ENCODE assay signal across 18 mouse cellular contexts in genomic region chr2:28303936-28304335, GRCm38 (mm10).
A peak's percentile ranks its signal among the peaks of the same experiment; 100 is the strongest.
DNase-seq lines count a peak whose midpoint lies in the region; ATAC-seq lines count a peak whose summit lies in the region.
"Had no signal": no experiment of that assay in that cellular context is flagged by ENCODE, and none has a peak within 500 bp of the region (broad histone marks: within the 10 kb centered on the region; RNA-seq: fewer than 3 reads in every experiment).

No protein-coding gene starts in this region.

- H3K9ac ChIP-seq in midbrain, embryonic 11.5 days (ENCODE audit: low read length), result no peak overlapping the region
- no peak overlapping the region for H3K9ac ChIP-seq in midbrain, embryonic 15.5 days
- H3K9ac ChIP-seq: embryonic facial prominence, embryonic 15.5 days; hindbrain, embryonic 13.5 days; kidney, embryonic 15.5 days; liver, embryonic 13.5 days; midbrain, embryonic 13.5 days had no signal

- 85% methylated on average over 5 of the region's 5 CpGs for WGBS in midbrain, embryonic 11.5 days
- 86% methylated on average over 5 of the region's 5 CpGs for WGBS in midbrain, embryonic 15.5 days

- no peaks in the 10 kb centered on the region for H3K36me3 ChIP-seq in midbrain, embryonic 11.5 days (ENCODE audit: control insufficient read depth, insufficient read depth, low read length)
- H3K36me3 ChIP-seq in midbrain, embryonic 15.5 days (replicated peaks), result no peaks in the 10 kb centered on the region
- H3K36me3 ChIP-seq: embryonic facial prominence, embryonic 15.5 days; hindbrain, embryonic 13.5 days; kidney, embryonic 15.5 days; liver, embryonic 13.5 days; midbrain, embryonic 13.5 days had no signal

- no peaks in the 10 kb centered on the region for H3K4me1 ChIP-seq in midbrain, embryonic 11.5 days (ENCODE audit: control insufficient read depth, insufficient read depth, low read length)
- no peaks in the 10 kb centered on the region for H3K4me1 ChIP-seq in midbrain, embryonic 15.5 days
- H3K4me1 ChIP-seq: liver, embryonic 13.5 days; midbrain, embryonic 13.5 days had no signal

- no peak overlapping the region for H3K4me3 ChIP-seq in midbrain, embryonic 11.5 days (ENCODE audit: low read depth, low read length)
- H3K4me3 ChIP-seq in midbrain, embryonic 15.5 days, result no peak overlapping the region
- H3K4me3 ChIP-seq: embryonic facial prominence, embryonic 15.5 days; gastrocnemius, adult 2 months; hindbrain, embryonic 13.5 days; kidney, embryonic 15.5 days; liver, embryonic 13.5 days; midbrain, embryonic 13.5 days had no signal

- ATAC-seq in frontal cortex, adult (ENCODE audit: low TSS enrichment), result peak; percentile 76
- ATAC-seq in midbrain, embryonic 11.5 days (ENCODE audit: low FRiP score), result no peak
- no peak for ATAC-seq in midbrain, embryonic 15.5 days (replicated peaks)
- no peak for ATAC-seq in megakaryocyte, adult 5-6 weeks (ENCODE audit: poor library complexity, severe bottlenecking)
- ATAC-seq: activated CD4-positive, CD25-positive, alpha-beta regulatory T cell, adult 4 months; forebrain, embryonic 14.5 days had no signal

- H3K9me3 ChIP-seq in midbrain, embryonic 11.5 days (ENCODE audit: control insufficient read depth, low read length), result no peaks in the 10 kb centered on the region
- H3K9me3 ChIP-seq in midbrain, embryonic 15.5 days, result no peaks in the 10 kb centered on the region
- H3K9me3 ChIP-seq: embryonic facial prominence, embryonic 15.5 days; hindbrain, embryonic 13.5 days; kidney, embryonic 15.5 days; liver, embryonic 13.5 days; midbrain, embryonic 13.5 days had no signal

- DNase-seq in frontal cortex, postnatal 10 days (ENCODE audit: low spot score in 2 of 2), result no peak
- peak; percentile 51 for DNase-seq in midbrain, embryonic 11.5 days (ENCODE audit: low spot score, missing footprints)
- peak; percentile 59 to 96 for DNase-seq in left cerebral cortex, postnatal 25 days (ENCODE audit: low spot score in 2 of 2)
- DNase-seq in urinary bladder, postnatal 36 days (ENCODE audit: low spot score in 2 of 2), result no peak
- DNase-seq: adrenal gland, adult 8-10 months; gastrocnemius, adult 2 months; kidney, adult 11 months; layer of hippocampus, postnatal 36 days had no signal

- intact Hi-C loops in left cerebral cortex, postnatal 25 days (cut with DNase I), result loop anchor here (1.0 to 10.0 kb wide), 6 partner anchors 32 to 239 kb away; no protein-coding TSS in a partner anchor

- H3K27ac ChIP-seq in midbrain, embryonic 11.5 days (ENCODE audit: low read depth, low read length), result no peak overlapping the region
- H3K27ac ChIP-seq in midbrain, embryonic 15.5 days, result no peak overlapping the region
- H3K27ac ChIP-seq: embryonic facial prominence, embryonic 15.5 days; gastrocnemius, adult 2 months; hindbrain, embryonic 13.5 days; kidney, embryonic 15.5 days; liver, embryonic 13.5 days; midbrain, embryonic 13.5 days had no signal

- H3K27me3 ChIP-seq in midbrain, embryonic 11.5 days (ENCODE audit: control insufficient read depth, insufficient read depth, low read length), result no peaks in the 10 kb centered on the region
- H3K27me3 ChIP-seq in midbrain, embryonic 15.5 days (replicated peaks), result no peaks in the 10 kb centered on the region
- H3K27me3 ChIP-seq: embryonic facial prominence, embryonic 15.5 days; hindbrain, embryonic 13.5 days; kidney, embryonic 15.5 days; liver, embryonic 13.5 days had no signal

- no peak overlapping the region for H3K4me2 ChIP-seq in midbrain, embryonic 11.5 days
- no peak overlapping the region for H3K4me2 ChIP-seq in midbrain, embryonic 15.5 days
- H3K4me2 ChIP-seq: embryonic facial prominence, embryonic 15.5 days; hindbrain, embryonic 13.5 days; kidney, embryonic 15.5 days; liver, embryonic 13.5 days; midbrain, embryonic 13.5 days had no signal

Comparison
In these comparisons a context has a peak if more than half of its experiments do, and no peak if none do; other contexts are left out.
1. DNase-seq: peak in midbrain, embryonic 11.5 days (single experiment) and left cerebral cortex, postnatal 25 days (2 of 2); none in frontal cortex, postnatal 10 days (0 of 2) and urinary bladder, postnatal 36 days (0 of 2).